Mouse (Mus musculus) lung, adult 2 months (tissue): ENCODE measurements at regions not wholly inside any gene's neighbourhood (a gene's known extent, or its start where the extent isn't known, plus 50 kb on each side); places are given as distances from the start of the nearest gene placed in this dataset.

Source experiments
- DNase-seq: peaks from one replicate; pipeline ENCODE4 v3.0.0; 2022
- H3K4me1 ChIP-seq: fragments of 200-500 bp; 2 replicates; pipeline ENCODE4 v1.6.1; 2011; ENCODE audit warnings: low read length; ENCODE audit not compliant: control insufficient read depth, insufficient read depth
- H3K4me3 ChIP-seq: fragments of 200-500 bp; replicated peaks from 2 replicates; pipeline ENCODE3; 2011; ENCODE audit warnings: low read depth, mild to moderate bottlenecking, control low read depth, low read length; ENCODE audit errors: extremely low read depth
- CTCF ChIP-seq: fragments of 200-500 bp; IDR thresholded peaks from 2 replicates; pipeline ENCODE4 v1.5.1; 2011; ENCODE audit warnings: mild to moderate bottlenecking, low read length, control low read depth; ENCODE audit not compliant: insufficient read depth
- POLR2A ChIP-seq: fragments of 200-500 bp; IDR thresholded peaks from 2 replicates; pipeline ENCODE4 v1.6.1; 2011; ENCODE audit warnings: low read depth, mild to moderate bottlenecking, control low read depth, low read length, borderline replicate concordance; ENCODE audit errors: extremely low read depth
- WGBS: fragments of 180-500 bp; shearing (Covaris S2); methylation state at CpG from one replicate; pipeline ENCODE4 v1.1.7; 2018; 5-methylcytosine and 5-hydroxymethylcytosine counted together

DNA sequence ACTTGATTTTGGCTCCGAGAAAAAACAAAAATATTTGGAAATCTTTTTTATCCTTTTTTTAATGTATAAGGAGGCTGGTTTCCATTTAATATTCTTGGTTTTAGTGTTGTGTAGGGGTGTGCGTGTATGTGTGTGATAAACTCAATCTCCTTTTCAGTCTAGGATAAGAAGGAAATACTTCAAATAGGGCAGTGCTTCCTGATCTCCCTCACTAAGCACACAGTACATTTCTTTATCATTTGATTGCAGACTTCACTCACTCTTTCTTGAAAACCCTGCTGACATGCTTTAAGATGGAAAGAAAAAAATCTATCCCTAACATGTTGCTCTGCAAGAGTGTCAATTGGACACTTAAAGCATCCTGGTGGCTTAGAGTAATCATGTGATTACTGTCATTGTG is 927.3 kb downstream of the Basp1 start:
- DNase-seq = no peak
- Histone ChIP-seq H3K4me1 (no peaks in the 10 kb centered on the region), H3K4me3 (no peak overlapping the region)
- no peak for TF ChIP-seq CTCF
- TF ChIP-seq POLR2A = no peak
- 71% methylated on average over 2 of the region's 2 CpGs for WGBS

GRCm38 (mm10) chr15:24468239-24468638 is 945.3 kb downstream of the Basp1 start:
- 60% methylated on average over 1 of the region's 1 CpGs for WGBS
- TF ChIP-seq POLR2A (no peak), CTCF (no peak)
- no peaks in the 10 kb centered on the region for H3K4me1 ChIP-seq
- H3K4me3 ChIP-seq = no peak overlapping the region
- DNase-seq = no peak

DNA sequence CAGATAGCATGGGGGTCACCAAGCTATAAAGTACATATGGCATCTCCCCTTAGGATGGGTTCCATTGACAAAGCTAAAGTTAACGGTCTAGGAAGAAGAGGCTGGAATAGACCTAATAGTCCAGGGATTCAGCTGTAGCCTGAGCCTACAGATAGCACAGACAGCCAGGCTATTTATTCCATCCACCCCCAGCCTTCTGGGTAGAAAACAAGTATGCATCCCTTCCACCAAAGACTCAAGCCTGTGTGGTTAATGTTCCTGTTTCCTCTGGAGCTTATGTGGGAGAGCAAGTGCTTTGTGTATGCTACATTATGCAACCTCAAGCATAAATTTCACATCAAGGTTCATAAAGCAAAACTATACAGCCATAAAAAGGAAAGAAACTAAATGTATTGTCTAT is 955.8 kb downstream of the Basp1 start:
- no peak for DNase-seq
- Histone ChIP-seq H3K4me1 (no peaks in the 10 kb centered on the region), H3K4me3 (no peak overlapping the region)
- no peak for TF ChIP-seq CTCF
- no peak for TF ChIP-seq POLR2A
- WGBS = 96% methylated on average over 1 of the region's 1 CpGs

- TF ChIP-seq CTCF = no peak
- no peak for TF ChIP-seq POLR2A
- H3K4me1 ChIP-seq = no peaks in the 10 kb centered on the region
- 56% methylated on average over 1 of the region's 1 CpGs for WGBS
- no peak for DNase-seq
- no peak overlapping the region for H3K4me3 ChIP-seq
These were observed 980.5 kb downstream of the Basp1 start for GRCm38 (mm10) chr15:24433083-24433482.

DNA sequence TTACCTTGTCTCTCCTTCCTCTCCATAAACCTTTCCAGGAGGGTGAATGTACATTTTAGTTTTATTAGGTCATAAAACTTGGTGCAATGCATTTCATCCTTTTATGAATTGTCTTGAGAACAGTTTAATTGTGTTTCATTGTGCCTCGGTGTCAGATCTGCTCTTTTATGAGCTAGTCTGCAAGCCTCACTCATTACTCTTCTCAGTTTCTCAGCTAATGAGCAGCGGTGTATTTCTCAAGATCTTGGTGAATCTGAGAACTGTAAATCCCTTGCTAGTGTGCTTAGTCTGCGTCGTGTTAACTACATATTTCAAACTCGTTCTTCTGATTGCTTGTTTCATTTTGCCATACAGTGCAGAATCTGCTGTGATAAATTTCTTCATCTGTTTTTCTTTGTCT is 984.4 kb downstream of the Basp1 start:
- 76% methylated on average over 5 of the region's 5 CpGs for WGBS
- DNase-seq = no peak
- Histone ChIP-seq H3K4me3 (no peak overlapping the region), H3K4me1 (no peaks in the 10 kb centered on the region)
- no peak for TF ChIP-seq CTCF

DNA sequence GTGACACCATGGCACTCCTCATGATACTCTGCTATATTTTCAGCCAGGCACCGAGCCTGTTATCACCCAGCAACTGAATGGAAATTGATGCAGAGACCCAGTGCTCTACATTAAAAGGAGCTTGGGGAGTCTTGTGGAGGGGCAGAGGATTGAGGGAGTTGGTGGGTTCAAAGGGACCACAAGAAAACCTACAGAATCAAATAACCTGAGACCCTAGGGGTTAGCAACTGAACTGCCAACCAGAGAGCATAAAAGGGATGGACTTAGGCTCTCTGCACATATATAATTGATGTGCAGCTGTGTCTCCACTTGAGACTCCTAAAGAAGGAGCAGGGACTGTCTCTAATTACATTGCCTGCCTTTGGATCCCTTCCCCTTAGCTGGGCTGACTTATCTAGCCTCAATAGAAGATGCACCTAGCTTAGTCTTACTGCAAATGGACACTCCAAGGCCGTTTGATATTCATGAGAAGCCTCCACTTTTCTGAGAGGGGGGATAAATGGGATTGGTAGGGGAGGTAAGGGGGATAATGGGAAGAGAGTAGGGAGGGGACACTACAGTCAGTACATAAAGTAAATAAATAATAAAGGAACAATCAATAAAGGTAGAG is 991.1 kb downstream of the Basp1 start:
- DNase-seq = no peak
- WGBS = 36% methylated on average over 2 of the region's 2 CpGs
- Histone ChIP-seq H3K4me3 (no peak overlapping the region), H3K4me1 (no peaks in the 10 kb centered on the region)
- TF ChIP-seq CTCF (no peak), POLR2A (no peak)

DNA sequence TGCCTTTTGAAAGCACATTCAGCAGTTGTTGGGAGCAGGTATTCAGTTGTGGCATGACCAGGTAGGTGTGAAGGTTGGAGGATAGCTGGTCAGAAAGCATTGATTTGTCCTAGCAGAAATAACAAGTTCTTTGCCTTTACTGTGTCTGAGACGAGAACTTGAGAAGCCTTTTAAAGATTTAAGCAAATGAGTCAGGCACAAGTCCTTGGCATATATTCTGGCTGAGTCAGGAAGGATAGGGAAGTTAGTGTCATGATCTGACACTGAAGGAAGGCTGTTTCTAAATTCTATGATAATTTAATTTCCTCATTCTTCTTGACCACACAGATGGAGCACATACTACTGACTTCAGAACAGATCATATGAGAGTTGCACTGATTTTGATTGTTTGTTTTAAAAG is 993.8 kb downstream of the Basp1 start:
- DNase-seq = no peak
- WGBS = 49% methylated on average over 1 of the region's 1 CpGs
- Histone ChIP-seq H3K4me3 (no peak overlapping the region), H3K4me1 (no peaks in the 10 kb centered on the region)
- TF ChIP-seq POLR2A = no peak
- no peak for TF ChIP-seq CTCF

- Histone ChIP-seq H3K4me1 (no peaks in the 10 kb centered on the region), H3K4me3 (no peak overlapping the region)
- DNase-seq = no peak
- WGBS = 76% methylated on average over 1 of the region's 1 CpGs
- TF ChIP-seq CTCF (no peak), POLR2A (no peak)
These were observed 994.4 kb downstream of the Basp1 start for GRCm38 (mm10) chr15:24419186-24419585.

DNA sequence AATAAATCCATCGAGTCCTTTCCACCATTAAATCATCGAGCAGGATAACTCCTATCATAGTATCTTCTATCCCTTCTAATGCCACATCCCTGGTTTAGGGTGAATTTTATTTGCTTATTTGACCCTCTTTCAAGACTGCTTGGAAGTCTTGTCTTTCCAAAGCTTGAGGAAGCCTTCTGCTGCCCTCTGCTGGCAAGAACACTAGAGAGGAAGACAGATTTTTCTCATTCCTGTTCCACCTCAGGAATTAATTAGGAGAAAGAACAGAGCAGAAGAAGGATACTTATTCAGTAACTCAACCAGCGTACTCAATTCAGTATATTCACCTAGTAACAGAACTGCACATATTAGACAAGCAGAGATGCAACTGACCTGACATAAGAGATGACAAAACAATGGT is 1005.9 kb downstream of the Basp1 start:
- DNase-seq = no peak
- no peak overlapping the region for H3K4me3 ChIP-seq
- 62% methylated on average over 3 of the region's 3 CpGs for WGBS
- TF ChIP-seq CTCF (no peak), POLR2A (no peak)
- H3K4me1 ChIP-seq = no peaks in the 10 kb centered on the region

DNA sequence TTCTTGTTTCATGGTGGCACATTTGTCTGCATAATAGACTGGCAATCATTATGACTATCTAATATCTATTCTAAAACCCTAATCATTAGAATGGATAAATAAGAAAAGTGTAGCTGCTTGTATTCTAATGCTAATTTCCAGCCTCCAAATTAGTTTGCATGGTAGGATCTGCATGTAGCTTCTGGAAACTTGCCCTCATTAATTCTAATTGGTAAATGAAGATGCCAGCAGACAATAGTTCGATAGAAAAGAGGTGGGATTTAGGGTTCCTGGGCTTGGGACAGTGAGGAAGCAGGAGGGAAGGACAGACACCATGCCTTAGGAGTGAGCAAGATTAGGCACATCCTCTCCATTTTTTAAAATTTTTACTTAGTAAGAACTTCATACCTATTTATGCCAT is 1008.3 kb downstream of the Basp1 start:
- Histone ChIP-seq H3K4me3 (no peak overlapping the region), H3K4me1 (no peaks in the 10 kb centered on the region)
- TF ChIP-seq POLR2A (no peak), CTCF (no peak)
- no peak for DNase-seq
- WGBS = 34% methylated on average over 1 of the region's 1 CpGs
